Mouse (Mus musculus): Measurements from ENCODE around the gene Rbm4b. TPM values are rescaled to one million over a fixed set of nuclear protein-coding genes. Genes with fewer than 3 reads are reported as not detected.
A peak's percentile ranks its signal among the peaks of the same experiment; 100 is the strongest.
"Not testable (repeated sequence)": the region's sequence is repeated elsewhere in the genome, so short reads cannot be mapped to it uniquely, and the experiment has no call there.

The Rbm4b gene
- polyA plus RNA-seq, 1 experiment = 4.8 TPM

DNA sequence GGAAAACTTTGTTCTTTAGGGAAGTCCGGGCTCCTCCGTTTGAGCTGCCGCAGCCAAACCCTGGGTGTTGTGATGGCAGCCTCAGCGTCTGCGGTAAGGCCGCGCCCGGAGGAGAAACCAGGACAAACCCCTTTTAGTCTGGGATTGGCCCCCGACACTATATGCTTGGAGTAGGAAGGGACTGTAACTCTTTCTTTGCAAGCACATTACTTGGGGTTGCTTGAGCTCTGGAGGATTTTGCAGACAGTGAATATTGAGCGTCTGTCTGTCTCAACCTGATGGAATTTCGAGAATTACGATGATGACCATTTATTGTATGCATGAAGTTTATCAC is 55.6 kb downstream of the Rbm4b start:
- Histone ChIP-seq H3K4me2 (ENCODE audit: low read depth) (peak overlapping the region; percentile 68), H3ac (ENCODE audit: control insufficient read depth, insufficient read length) (peak overlapping the region; percentile 40), H3K4me3 (peak overlapping the region; percentile 90), H3K36me3 (ENCODE audit: control insufficient read depth, insufficient read depth) (no peaks in the 10 kb centered on the region), H3K27me3 (ENCODE audit: control insufficient read depth, insufficient read depth, insufficient read length) (no peaks in the 10 kb centered on the region), H3K79me2 (ENCODE audit: control insufficient read depth, insufficient read depth) (peaks cover 43% of the 10 kb centered on the region)
- TF ChIP-seq POLR2AphosphoS2 (IDR thresholded peaks at IDR 0.05; ENCODE audit: insufficient read length, low read depth) (peak; percentile 33), SRF (IDR thresholded peaks at IDR 0.05; ENCODE audit: control insufficient read depth, insufficient read length, low read depth) (no peak)

DNA sequence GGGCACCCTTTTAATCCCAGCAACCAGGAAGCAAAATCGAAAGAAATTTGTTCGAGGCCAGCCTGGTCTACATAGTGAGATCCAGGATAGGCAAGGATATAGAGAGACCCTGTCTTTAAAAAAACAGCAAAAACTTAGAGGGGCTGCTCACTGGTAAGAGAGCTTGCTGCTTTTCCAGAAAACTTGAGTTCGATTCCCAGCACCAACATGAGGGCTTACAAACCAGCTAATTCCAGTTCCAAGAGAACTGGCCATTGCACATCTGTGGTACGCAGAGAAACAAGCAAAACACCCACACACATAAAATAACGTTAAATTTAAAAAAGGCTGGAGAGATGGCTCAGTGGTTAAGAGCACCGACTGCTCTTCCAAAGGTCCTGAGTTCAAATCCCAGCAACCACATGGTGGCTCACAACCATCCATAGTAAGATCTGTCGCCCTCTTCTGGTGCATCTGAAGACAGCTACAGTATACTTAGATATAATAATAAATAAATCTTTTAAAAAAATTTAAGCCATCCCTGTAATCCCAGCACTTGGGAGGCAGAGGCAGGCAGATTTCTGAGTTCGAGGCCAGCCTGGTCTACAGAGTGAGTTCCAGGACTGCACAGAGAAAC is 56.1 kb downstream of the Rbm4b start:
- Histone ChIP-seq H3K4me3 (peak overlapping the region; percentile 90), H3K4me2 (ENCODE audit: low read depth) (peak overlapping the region; percentile 68), H3K79me2 (ENCODE audit: control insufficient read depth, insufficient read depth) (peaks cover 38% of the 10 kb centered on the region)
- not testable (repeated sequence) for H3K36me3 ChIP-seq (ENCODE audit: control insufficient read depth, insufficient read depth); H3ac ChIP-seq (ENCODE audit: control insufficient read depth, insufficient read length); H3K27me3 ChIP-seq (ENCODE audit: control insufficient read depth, insufficient read depth, insufficient read length)

DNA sequence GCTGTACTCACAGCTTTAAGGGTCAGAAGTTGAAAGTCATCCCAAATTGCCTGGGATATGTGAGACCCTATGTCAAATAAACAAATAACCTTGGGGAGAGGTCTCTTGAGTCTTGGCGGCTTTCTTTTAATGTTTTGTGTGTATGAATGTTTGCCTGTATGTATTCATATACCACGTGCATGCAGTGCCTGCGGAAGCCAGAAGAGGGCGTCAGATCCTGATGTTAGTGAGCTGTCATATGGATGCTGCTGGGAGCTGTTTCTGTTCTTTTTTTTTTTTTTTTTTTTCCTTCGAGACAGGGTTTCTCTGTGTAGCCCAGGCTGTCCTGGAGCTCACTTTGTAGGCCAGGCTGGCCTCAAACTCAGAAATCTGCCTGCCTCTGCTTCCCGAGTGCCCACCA is 56.7 kb downstream of the Rbm4b start:
- H3K4me3 ChIP-seq = no peak overlapping the region
- H3K36me3 ChIP-seq (ENCODE audit: control insufficient read depth, insufficient read depth) = no peaks in the 10 kb centered on the region
- TF ChIP-seq POLR2A (IDR thresholded peaks at IDR 0.05; ENCODE audit: insufficient read length, low read depth) (no peak), MYOG (IDR thresholded peaks at IDR 0.05; ENCODE audit: control insufficient read depth in 1 of 3, insufficient read depth in 1 of 3, insufficient read length in 2 of 3, low read depth in 2 of 3) (no peak), REST (IDR thresholded peaks at IDR 0.05; ENCODE audit: insufficient read depth, insufficient read length) (no peak), POLR2AphosphoS2 (IDR thresholded peaks at IDR 0.05; ENCODE audit: insufficient read length, low read depth) (no peak), TCF3 (IDR thresholded peaks at IDR 0.05; ENCODE audit: insufficient read length, low read depth) (no peak), USF1 (IDR thresholded peaks at IDR 0.05; ENCODE audit: low read depth) (no peak), E2F4 (IDR thresholded peaks at IDR 0.05; ENCODE audit: insufficient read depth) (no peak), SRF (IDR thresholded peaks at IDR 0.05; ENCODE audit: control insufficient read depth, insufficient read length, low read depth) (no peak), TCF12 (IDR thresholded peaks at IDR 0.05; ENCODE audit: insufficient read depth, poor library complexity, severe bottlenecking) (no peak), MYOD1 (IDR thresholded peaks at IDR 0.05; ENCODE audit: control insufficient read depth in 1 of 3, insufficient read length in 2 of 3, low read depth in 2 of 3) (no peak), MAX (IDR thresholded peaks at IDR 0.05; ENCODE audit: low read depth) (no peak), CEBPB (IDR thresholded peaks at IDR 0.05; ENCODE audit: insufficient read depth, poor library complexity, severe bottlenecking) (no peak)
- peaks cover 32% of the 10 kb centered on the region for H3K79me2 ChIP-seq (ENCODE audit: control insufficient read depth, insufficient read depth)
- no peaks in the 10 kb centered on the region for H3K27me3 ChIP-seq (ENCODE audit: control insufficient read depth, insufficient read depth, insufficient read length)
- no peak overlapping the region for H3K4me2 ChIP-seq (ENCODE audit: low read depth)
- no peak overlapping the region for H3ac ChIP-seq (ENCODE audit: control insufficient read depth, insufficient read length)

Other genes starting within 250 kb of the Rbm4b start
- gene Pcx, start 246.0 kb upstream of the Rbm4b start, polyA plus RNA-seq (2012; fragmentation: generic; extraction: Trizol) = 16.3 TPM
- 22.0 TPM for gene Lrfn4, start 140.8 kb upstream of the Rbm4b start, polyA plus RNA-seq (2012; fragmentation: generic; extraction: Trizol)
- 43.8 TPM for gene Rce1, start 130.9 kb upstream of the Rbm4b start, polyA plus RNA-seq (2012; fragmentation: generic; extraction: Trizol)
- 0.90 TPM for gene Gm960, start 57.8 kb upstream of the Rbm4b start, polyA plus RNA-seq (2012; fragmentation: generic; extraction: Trizol)
- 0.56 TPM for gene Sptbn2, start 45.3 kb upstream of the Rbm4b start, polyA plus RNA-seq (2012; fragmentation: generic; extraction: Trizol)
- gene Rbm4, start 37.4 kb downstream of the Rbm4b start, polyA plus RNA-seq (2012; fragmentation: generic; extraction: Trizol) = 66.4 TPM
- gene Gm21992, start 55.1 kb downstream of the Rbm4b start, polyA plus RNA-seq (2012; fragmentation: generic; extraction: Trizol) = 8.1 TPM
- 46.8 TPM for gene Rbm14, start 55.1 kb downstream of the Rbm4b start, polyA plus RNA-seq (2012; fragmentation: generic; extraction: Trizol)
- gene Ccs, start 82.8 kb downstream of the Rbm4b start, polyA plus RNA-seq (2012; fragmentation: generic; extraction: Trizol) = 40.4 TPM
- gene Ccdc87, start 82.9 kb downstream of the Rbm4b start, polyA plus RNA-seq (2012; fragmentation: generic; extraction: Trizol) = 0.04 TPM
- 6.6 TPM for gene Ctsf, start 98.6 kb downstream of the Rbm4b start, polyA plus RNA-seq (2012; fragmentation: generic; extraction: Trizol)
- 418 TPM for gene Actn3, start 121.4 kb downstream of the Rbm4b start, polyA plus RNA-seq (2012; fragmentation: generic; extraction: Trizol)
- 9.3 TPM for gene Zdhhc24, start 122.2 kb downstream of the Rbm4b start, polyA plus RNA-seq (2012; fragmentation: generic; extraction: Trizol)
- 3.6 TPM for gene Bbs1, start 150.1 kb downstream of the Rbm4b start, polyA plus RNA-seq (2012; fragmentation: generic; extraction: Trizol)
- 71.6 TPM for gene Dpp3, start 171.8 kb downstream of the Rbm4b start, polyA plus RNA-seq (2012; fragmentation: generic; extraction: Trizol)
- 0.49 TPM for gene Peli3, start 186.6 kb downstream of the Rbm4b start, polyA plus RNA-seq (2012; fragmentation: generic; extraction: Trizol)
- 62.6 TPM for gene Mrpl11, start 205.7 kb downstream of the Rbm4b start, polyA plus RNA-seq (2012; fragmentation: generic; extraction: Trizol)
- 0.02 TPM for gene Npas4, start 233.8 kb downstream of the Rbm4b start, polyA plus RNA-seq (2012; fragmentation: generic; extraction: Trizol)

Measured in myocyte (in vitro differentiated cells).